Mouse (Mus musculus) liver, embryonic 16.5 days (tissue): ENCODE measurements at regions not wholly inside any gene's neighbourhood (a gene's known extent, or its start where the extent isn't known, plus 50 kb on each side); places are given as distances from the start of the nearest gene placed in this dataset.

ENCODE experiments used
- ATAC-seq: fragments of 200-750 bp; cut with Nextera tagmentation; 2 replicates; pipeline ENCODE4 v1.8.0; 2017; ENCODE audit warnings: low read depth, mild to moderate bottlenecking, moderate number of reproducible peaks, moderate library complexity
- H3K27ac ChIP-seq: fragments of 300-500 bp; sonication (generic); 2 replicates; pipeline ENCODE4 v1.5.1; 2014; ENCODE audit warnings: mild to moderate bottlenecking, low read length
- H3K27me3 ChIP-seq: fragments of 300-500 bp; sonication (generic); 2 replicates; pipeline ENCODE4 v1.6.1; 2014; ENCODE audit warnings: low read depth, low read length, mixed read lengths; ENCODE audit not compliant: control insufficient read depth, insufficient read depth
- H3K36me3 ChIP-seq: fragments of 300-500 bp; sonication (generic); 2 replicates; pipeline ENCODE4 v1.6.1; 2014; ENCODE audit warnings: mild to moderate bottlenecking; ENCODE audit not compliant: control insufficient read depth, insufficient read depth
- H3K4me1 ChIP-seq: fragments of 300-500 bp; sonication (generic); 2 replicates; pipeline ENCODE4 v1.6.1; 2014; ENCODE audit warnings: low read depth, low read length, mixed read lengths; ENCODE audit not compliant: control insufficient read depth
- H3K4me2 ChIP-seq: fragments of 300-500 bp; sonication (generic); 2 replicates; pipeline ENCODE4 v1.6.1; 2014; ENCODE audit warnings: low read depth, low read length, mixed read lengths
- H3K4me3 ChIP-seq: fragments of 300-500 bp; sonication (generic); 2 replicates; pipeline ENCODE4 v1.5.1; 2014; ENCODE audit warnings: low read depth, mild to moderate bottlenecking, low read length
- H3K9ac ChIP-seq: fragments of 300-500 bp; sonication (generic); 2 replicates; pipeline ENCODE4 v1.6.1; 2014; ENCODE audit warnings: low read depth, low read length
- H3K9me3 ChIP-seq: fragments of 300-500 bp; sonication (generic); replicated peaks from 2 replicates; pipeline ENCODE4 v1.6.1; 2016; ENCODE audit warnings: low read length; ENCODE audit not compliant: control insufficient read depth
- WGBS: fragments of 180-500 bp; shearing (Covaris S2); extraction: QIAGEN DNeasy Blood & Tissue Kit; methylation state at CpG from one replicate; pipeline ENCODE4 v1.1.7; 2014; ENCODE audit not compliant: insufficient replicate concordance; 5-methylcytosine and 5-hydroxymethylcytosine counted together

- no peak for ATAC-seq
- Histone ChIP-seq H3K27ac (no peak overlapping the region), H3K4me3 (no peak overlapping the region), H3K27me3 (no peaks in the 10 kb centered on the region), H3K4me1 (no peaks in the 10 kb centered on the region), H3K4me2 (no peak overlapping the region), H3K9ac (no peak overlapping the region), H3K9me3 (no peaks in the 10 kb centered on the region), H3K36me3 (no peaks in the 10 kb centered on the region)
- 73% methylated on average over 10 of the region's 10 CpGs for WGBS
Observed at GRCm38 (mm10) chr1:4722333-4722931, 85.3 kb upstream of the Gm37988 start.
